Mouse (Mus musculus) CH12.LX (cell line): ENCODE data around the gene Icmt. TPM values are rescaled to one million over a fixed set of nuclear protein-coding genes. Genes with fewer than 3 reads are reported as not detected.

Experiments
- DNase-seq: peaks from one replicate; pipeline ENCODE4 v3.0.0-alpha.2; 2013; ENCODE audit errors: extremely low read depth
- H3K27ac ChIP-seq: 2 replicates; pipeline ENCODE4 v1.5.1; 2012; ENCODE audit warnings: low read depth, mild to moderate bottlenecking, control low read depth, moderate library complexity; ENCODE audit not compliant: insufficient read depth
- H3K27me3 ChIP-seq: replicated peaks from 2 replicates; pipeline ENCODE3; 2012; ENCODE audit warnings: inconsistent platforms
- H3K36me3 ChIP-seq, 2 experiments: replicated peaks in 1 of 2; 2 replicates each; pipeline versions ENCODE3 to v1.6.1; 2012; ENCODE audit warnings: inconsistent platforms in 1 of 2, low read length in 1 of 2, mild to moderate bottlenecking in 1 of 2, mixed read lengths in 1 of 2, moderate library complexity in 1 of 2; ENCODE audit not compliant: control insufficient read depth in 1 of 2, insufficient read depth in 1 of 2
- H3K4me1 ChIP-seq, 2 experiments: 2 replicates each; pipeline ENCODE4 v1.6.1; 2012; ENCODE audit warnings: inconsistent platforms in 1 of 2, moderate library complexity in 1 of 2; ENCODE audit not compliant: insufficient read depth in 2 of 2, control insufficient read depth in 1 of 2
- H3K4me2 ChIP-seq: 2 replicates; pipeline ENCODE4 v1.6.1; 2012; ENCODE audit warnings: low read depth, mild to moderate bottlenecking, control low read depth; ENCODE audit not compliant: poor library complexity, insufficient read depth, severe bottlenecking
- H3K4me3 ChIP-seq, 3 experiments: fragments of 150-350 bp in 1 of 3; sonication (generic) in 1 of 3; replicated peaks in 1 of 3; 2 replicates each; pipeline versions ENCODE3 to v1.5.1; 2011 to 2012; ENCODE audit warnings: low read depth in 2 of 3, low read length in 2 of 3, mild to moderate bottlenecking in 2 of 3, moderate library complexity in 2 of 3, control low read depth in 1 of 3, improper control_type of control experiment in 1 of 3, inconsistent platforms in 1 of 3, mixed read lengths in 1 of 3; ENCODE audit not compliant: poor library complexity in 1 of 3
- H3K79me2 ChIP-seq: replicated peaks from 2 replicates; pipeline ENCODE4 v1.6.1; 2012; ENCODE audit warnings: mild to moderate bottlenecking, moderate library complexity; ENCODE audit not compliant: control insufficient read depth, poor library complexity, insufficient read depth, severe bottlenecking; ENCODE audit errors: extremely low read depth
- H3K9ac ChIP-seq: 2 replicates; pipeline ENCODE4 v1.6.1; 2012; ENCODE audit warnings: low read depth, mild to moderate bottlenecking, control low read depth, moderate library complexity; ENCODE audit not compliant: insufficient read depth
- H3K9me3 ChIP-seq: replicated peaks from 2 replicates; pipeline ENCODE3; 2012; ENCODE audit warnings: low read length, inconsistent platforms, mixed read lengths
- CHD1 ChIP-seq: IDR thresholded peaks from 2 replicates; pipeline ENCODE4 v1.6.1; 2012; ENCODE audit warnings: low read depth, low read length, improper control_type of control experiment, inconsistent platforms
- CTCF ChIP-seq, 2 experiments: IDR thresholded peaks in 1 of 2; conservative IDR thresholded peaks in 1 of 2; 2 replicates each; pipeline ENCODE4 v1.5.1; 2011 to 2012; ENCODE audit warnings: low read depth in 2 of 2, low read length in 2 of 2, improper control_type of control experiment in 1 of 2, inconsistent platforms in 1 of 2, mild to moderate bottlenecking in 1 of 2, moderate library complexity in 1 of 2
- E2F4 ChIP-seq: IDR thresholded peaks from 2 replicates; pipeline ENCODE4 v1.6.1; 2011; ENCODE audit warnings: low read depth, low read length, improper control_type of control experiment; ENCODE audit not compliant: insufficient replicate concordance
- ELF1 ChIP-seq: IDR thresholded peaks from 2 replicates; pipeline ENCODE4 v1.6.1; 2014; ENCODE audit warnings: low read depth, mild to moderate bottlenecking, inconsistent platforms, low read length, improper control_type of control experiment
- JUN ChIP-seq: IDR thresholded peaks from 2 replicates; pipeline ENCODE4 v1.6.1; 2011; ENCODE audit warnings: low read depth, mild to moderate bottlenecking, low read length, improper control_type of control experiment, moderate library complexity; ENCODE audit not compliant: insufficient read depth
- JUND ChIP-seq: conservative IDR thresholded peaks from 2 replicates; pipeline ENCODE4 v1.6.1; 2011; ENCODE audit warnings: low read depth, low read length, improper control_type of control experiment
- POLR2A ChIP-seq: IDR thresholded peaks from 2 replicates; pipeline ENCODE4 v1.6.1; 2011; ENCODE audit warnings: low read depth, mild to moderate bottlenecking, improper control_type of control experiment, low read length
- RAD21 ChIP-seq: IDR thresholded peaks from 2 replicates; pipeline ENCODE4 v1.6.1; 2011; ENCODE audit warnings: low read depth, mild to moderate bottlenecking, low read length, improper control_type of control experiment, moderate library complexity
- SMC3 ChIP-seq: IDR thresholded peaks from 2 replicates; pipeline ENCODE4 v1.6.1; 2011; ENCODE audit warnings: low read depth, low read length, improper control_type of control experiment
- ZC3H11A ChIP-seq: IDR thresholded peaks from 2 replicates; pipeline ENCODE4 v1.6.1; 2012; ENCODE audit warnings: low read depth, mild to moderate bottlenecking, inconsistent platforms, low read length, improper control_type of control experiment
- ZNF384 ChIP-seq: IDR thresholded peaks from 2 replicates; pipeline ENCODE4 v1.6.1; 2012; ENCODE audit warnings: low read depth, low read length, improper control_type of control experiment, inconsistent platforms
- dilution Hi-C: fragments of 300-500 bp; cut with MboI; formaldehyde crosslinking; loops from 2 replicates; pipeline ENCODE4 v1.14.3; 2020; ENCODE audit warnings: low sequenced_read_pairs; ENCODE audit not compliant: extremely low pct_unique_long_range_greater_than_20kb, extremely low pct_ligation_motif_present
- in situ Hi-C: fragments of 300-500 bp; cut with MboI; formaldehyde crosslinking; loops from 3 replicates; pipeline ENCODE4 v1.14.3; 2019; ENCODE audit warnings: low sequenced_read_pairs, low pct_ligation_motif_present, low pct_unique_long_range_greater_than_20kb, mixed read lengths
- polyA plus RNA-seq: library from polyadenylated mRNA; unstranded; fragments of >175 nt; gene quantifications from 2 replicates; pipeline ENCODE4 v1.2.1, GENCODE M21; 2012; ENCODE audit warnings: low read depth; ENCODE audit not compliant: insufficient read length
- total RNA-seq, 2 experiments: library from RNA; depleted of rRNA; stranded (reverse); fragments of 300-350 nt in 1 of 2; fragments of >200 nt in 1 of 2; gene quantifications; 2 replicates each; pipeline ENCODE4 v1.2.3; 2012 to 2014

The Icmt gene
- total and polyA plus RNA-seq, 3 experiments, result 18.5 to 29.8 (median 21.5) TPM

- Histone ChIP-seq H3K4me3 (no peak overlapping the region), H3K4me2 (no peak overlapping the region), H3K27ac (no peak overlapping the region), H3K36me3 (peaks cover 5 to 17% of the 10 kb centered on the region in 2 experiments), H3K9ac (no peak overlapping the region), H3K27me3 (no peaks in the 10 kb centered on the region), H3K4me1 (peaks cover 21 to 43% of the 10 kb centered on the region in 2 experiments), H3K9me3 (peaks cover 2% of the 10 kb centered on the region), H3K79me2 (no peaks in the 10 kb centered on the region)
- DNase-seq, result no peak
- in situ Hi-C loops (no loop called here), dilution Hi-C loops (no loop called here)
- TF ChIP-seq ELF1 (peak; percentile 68), CTCF (conservative IDR thresholded peaks at IDR 0.05 in 1 of 2, IDR thresholded peaks at IDR 0.05 in 1 of 2; ENCODE audit: low read depth in 2 of 2, low read length in 2 of 2) (no peak)
Observed at GRCm38 (mm10) chr4:152340584-152341284, 43.7 kb downstream of the Icmt start.

GRCm38 (mm10) chr4:152343296-152343695, 46.3 kb downstream of the Icmt start:
- Histone ChIP-seq H3K4me1 (peaks cover 19 to 42% of the 10 kb centered on the region in 2 experiments), H3K9ac (no peak overlapping the region), H3K36me3 (peaks cover 0 to 4% of the 10 kb centered on the region in 2 experiments), H3K79me2 (no peaks in the 10 kb centered on the region), H3K27ac (no peak overlapping the region), H3K9me3 (peaks cover 2% of the 10 kb centered on the region), H3K4me2 (no peak overlapping the region), H3K4me3 (no peak overlapping the region), H3K27me3 (peaks cover 2% of the 10 kb centered on the region)
- DNase-seq, result no peak
- dilution Hi-C loops (no loop called here), in situ Hi-C loops (no loop called here)
- TF ChIP-seq ZC3H11A (no peak), CTCF (conservative IDR thresholded peaks at IDR 0.05 in 1 of 2, IDR thresholded peaks at IDR 0.05 in 1 of 2; ENCODE audit: low read depth in 2 of 2, low read length in 2 of 2) (peak; percentile 70 to 71), JUN (no peak), RAD21 (peak; percentile 64), E2F4 (no peak), CHD1 (no peak), SMC3 (peak; percentile 55), ZNF384 (no peak)

- Histone ChIP-seq H3K4me1 (peaks cover 20 to 42% of the 10 kb centered on the region in 2 experiments), H3K9ac (no peak overlapping the region; the same call in 1 of the 2 replicates), H3K79me2 (no peaks in the 10 kb centered on the region), H3K27ac (no peak overlapping the region), H3K4me3 (no peak overlapping the region), H3K4me2 (peak overlapping the region; percentile 3; the same call in 1 of the 2 replicates), H3K9me3 (no peaks in the 10 kb centered on the region), H3K27me3 (peaks cover 2% of the 10 kb centered on the region), H3K36me3 (peaks cover 0 to under 1% of the 10 kb centered on the region in 2 experiments)
- no peak for DNase-seq
- in situ Hi-C loops (no loop called here), dilution Hi-C loops (no loop called here)
- TF ChIP-seq JUND (no peak), POLR2A (peak; percentile 45; the same call in 1 of the 2 replicates)
Observed at GRCm38 (mm10) chr4:152344651-152345050, 47.6 kb downstream of the Icmt start.
